Mouse (Mus musculus) adrenal gland, postnatal 10 days (tissue): ENCODE data around the gene Pex11b. TPM values are rescaled to one million over a fixed set of nuclear protein-coding genes. Genes with fewer than 3 reads are reported as not detected.
"Not testable (repeated sequence)": the region's sequence is repeated elsewhere in the genome, so short reads cannot be mapped to it uniquely, and the experiment has no call there.

ENCODE experiments used
- DNase-seq: peaks from one replicate; pipeline ENCODE4 v3.0.0; 2021; ENCODE audit warnings: mixed read lengths
- long read RNA-seq, 2 experiments: library from polyadenylated mRNA; stranded (forward); transcript quantifications; one replicate each; pipeline ENCODE4 v2.0.0; 2021
- total RNA-seq, 2 experiments: library from RNA; stranded (reverse); gene quantifications; 2 replicates each; pipeline ENCODE4 v1.2.3; 2021

The Pex11b gene
- 10 to 100 TPM; 46.7 to 48.4 TPM for total RNA-seq
- long read RNA-seq, experiment 1, transcript Pex11b-206 (4 exons, 1,017 nt): minor isoform, 8 of 122 reads
- long read RNA-seq, experiment 1, transcript Pex11b-202 (4 exons, 2,424 nt): major isoform, 96 of 122 reads
- long read RNA-seq, experiment 1, partial matches to known transcripts: 8 of 122 reads
- long read RNA-seq, experiment 1, other reads (novel, unspliced or antisense): 1 of 122 reads
- long read RNA-seq, experiment 2, transcript Pex11b-206 (4 exons, 1,017 nt): minor isoform, 8 of 52 reads
- long read RNA-seq, experiment 2, transcript Pex11b-202 (4 exons, 2,424 nt): major isoform, 35 of 52 reads
- long read RNA-seq, experiment 2, partial matches to known transcripts: 5 of 52 reads
- long read RNA-seq, experiment 2, other reads (novel, unspliced or antisense): 0 of 52 reads

GRCm38 (mm10) chr3:96634928-96635879 lies at the start of gene Pex11b, which contains the start of gene Gm42957:
Gene Pex11b (plus strand): TSS chr3:96635376.
Gene Gm42957 (plus strand): TSS chr3:96635474.
- peak; percentile 96 for DNase-seq

GRCm38 (mm10) chr3:96590657-96591056 lies 44.5 kb upstream of the Pex11b start:
- no peak for DNase-seq

- peak; percentile 41 for DNase-seq
Measured at GRCm38 (mm10) chr3:96593374-96593773, 41.8 kb upstream of the Pex11b start.

- peak; percentile 95 for DNase-seq
Measured at GRCm38 (mm10) chr3:96593790-96594560, 41.2 kb upstream of the Pex11b start, which contains the start of gene Polr3gl. Gene Polr3gl (minus strand): TSS chr3:96594181.

GRCm38 (mm10) chr3:96594851-96595250 lies 40.3 kb upstream of the Pex11b start:
- no peak for DNase-seq

GRCm38 (mm10) chr3:96595661-96596060 lies 39.5 kb upstream of the Pex11b start:
- no peak for DNase-seq

- DNase-seq: peak; percentile 69
Measured at GRCm38 (mm10) chr3:96596228-96596707, 38.9 kb upstream of the Pex11b start, which contains the start of gene Ankrd34a. Gene Ankrd34a (plus strand): TSS chr3:96596636.

GRCm38 (mm10) chr3:96596855-96597254 lies 38.3 kb upstream of the Pex11b start:
- no peak for DNase-seq

GRCm38 (mm10) chr3:96597435-96597891 lies 37.7 kb upstream of the Pex11b start:
- DNase-seq: peak; percentile 38

- peak; percentile 85 for DNase-seq
Measured at GRCm38 (mm10) chr3:96598156-96599068, 36.8 kb upstream of the Pex11b start.

GRCm38 (mm10) chr3:96599069-96599393 lies 36.1 kb upstream of the Pex11b start:
- no peak for DNase-seq

GRCm38 (mm10) chr3:96599411-96599810 lies 35.8 kb upstream of the Pex11b start:
- no peak for DNase-seq

- peak; percentile 94 for DNase-seq
Measured at GRCm38 (mm10) chr3:96600639-96601250, 34.4 kb upstream of the Pex11b start, which contains the start of gene Lix1l. Gene Lix1l (plus strand): TSS chr3:96601149.

- DNase-seq: peak; percentile 81
Measured at GRCm38 (mm10) chr3:96601251-96601787, 33.9 kb upstream of the Pex11b start.

- DNase-seq: peak; percentile 67
Measured at GRCm38 (mm10) chr3:96601941-96602703, 33.1 kb upstream of the Pex11b start.

- no peak for DNase-seq
Measured at GRCm38 (mm10) chr3:96602704-96603084, 32.5 kb upstream of the Pex11b start.

- peak; percentile 39 for DNase-seq
Measured at GRCm38 (mm10) chr3:96603311-96603710, 31.9 kb upstream of the Pex11b start.

GRCm38 (mm10) chr3:96606007-96606406 lies 29.2 kb upstream of the Pex11b start:
- not testable (repeated sequence) for DNase-seq

- DNase-seq: no peak
Measured at GRCm38 (mm10) chr3:96606618-96607017, 28.6 kb upstream of the Pex11b start.
